In genomic region chr5:151155247-151155646, GRCm38 (mm10) we compare ENCODE assay signal across 17 mouse cellular contexts.
DNase-seq lines count a peak whose midpoint lies in the region; ATAC-seq and TF ChIP-seq lines count a peak whose summit lies in the region.
"Had no signal": no experiment of that assay in that cellular context is flagged by ENCODE, and none has a peak within 500 bp of the region (broad histone marks: within the 10 kb centered on the region; RNA-seq: fewer than 3 reads in every experiment).

No protein-coding gene starts in this region.

- no peak for DNase-seq in heart, embryonic 10.5 days (ENCODE audit: low spot score)
- no peak for DNase-seq in heart, postnatal 10 days
- DNase-seq in liver, embryonic 14.5 days (ENCODE audit: low read depth in 3 of 3, low spot score in 3 of 3): no peak
- no peak for DNase-seq in stomach, postnatal 0 days (ENCODE audit: low spot score)
- DNase-seq in right cerebral cortex, postnatal 4 days: no peak
- DNase-seq: cerebellum, adult 11 months; cerebellum, postnatal 14 days; gastrocnemius, postnatal 10 days; kidney, adult 8-10 months; thymus, postnatal 25 days had no signal

- intact Hi-C loops in heart, postnatal 10 days (cut with DNase I): no loop called here

- H3K36me3 ChIP-seq in heart, embryonic 10.5 days: no peaks in the 10 kb centered on the region
- H3K36me3 ChIP-seq in liver, embryonic 14.5 days (replicated peaks; ENCODE audit: control insufficient read depth, insufficient read depth, low read depth): no peaks in the 10 kb centered on the region
- no peaks in the 10 kb centered on the region for H3K36me3 ChIP-seq in liver, embryonic 12.5 days
- no peaks in the 10 kb centered on the region for H3K36me3 ChIP-seq in stomach, embryonic 15.5 days
- H3K36me3 ChIP-seq in stomach, postnatal 0 days (ENCODE audit: control insufficient read depth, insufficient read depth, low read length): no peaks in the 10 kb centered on the region
- H3K36me3 ChIP-seq: forebrain, embryonic 12.5 days; G1E; hindbrain, embryonic 13.5 days had no signal

- H3K27me3 ChIP-seq in heart, embryonic 10.5 days (ENCODE audit: insufficient read depth, poor library complexity, severe bottlenecking): no peaks in the 10 kb centered on the region
- H3K27me3 ChIP-seq in liver, embryonic 14.5 days (ENCODE audit: control insufficient read depth, insufficient read depth, low read length): no peaks in the 10 kb centered on the region
- H3K27me3 ChIP-seq in liver, embryonic 12.5 days (replicated peaks): no peaks in the 10 kb centered on the region
- H3K27me3 ChIP-seq in stomach, embryonic 15.5 days (replicated peaks): no peaks in the 10 kb centered on the region
- no peaks in the 10 kb centered on the region for H3K27me3 ChIP-seq in stomach, postnatal 0 days (ENCODE audit: control insufficient read depth, insufficient read depth, low read length)
- H3K27me3 ChIP-seq: forebrain, embryonic 12.5 days; hindbrain, embryonic 13.5 days had no signal

- H3K4me1 ChIP-seq in heart, embryonic 10.5 days: peaks cover 20% of the 10 kb centered on the region
- H3K4me1 ChIP-seq in liver, embryonic 14.5 days (replicated peaks; ENCODE audit: control insufficient read depth in 2 of 2, insufficient read depth in 2 of 2, low read length in 1 of 2): peaks cover 0 to 9% of the 10 kb centered on the region in 2 experiments; a peak in 2 of 4 replicates
- peaks cover 11% of the 10 kb centered on the region for H3K4me1 ChIP-seq in liver, embryonic 12.5 days
- H3K4me1 ChIP-seq in stomach, embryonic 15.5 days: peaks cover 9% of the 10 kb centered on the region; the same call in 1 of the 2 replicates
- 0 out of 2 replicates have a peak, but pooled peaks cover 5% of the 10 kb centered on the region for H3K4me1 ChIP-seq in stomach, postnatal 0 days (replicated peaks; ENCODE audit: control insufficient read depth, insufficient read depth)

- H3K4me2 ChIP-seq in liver, embryonic 14.5 days (ENCODE audit: low read depth): no peak overlapping the region
- no peak overlapping the region for H3K4me2 ChIP-seq in liver, embryonic 12.5 days
- H3K4me2 ChIP-seq in stomach, embryonic 15.5 days: no peak overlapping the region
- no peak overlapping the region for H3K4me2 ChIP-seq in stomach, postnatal 0 days (replicated peaks; ENCODE audit: low read depth)
- H3K4me2 ChIP-seq: forebrain, embryonic 12.5 days; hindbrain, embryonic 13.5 days had no signal

- H3K27ac ChIP-seq in heart, embryonic 10.5 days: peak overlapping the region; percentile 45; the same call in 1 of the 2 replicates
- H3K27ac ChIP-seq in liver, embryonic 14.5 days: no peak overlapping the region
- no peak overlapping the region for H3K27ac ChIP-seq in liver, embryonic 12.5 days
- no peak overlapping the region for H3K27ac ChIP-seq in stomach, embryonic 15.5 days
- no peak overlapping the region for H3K27ac ChIP-seq in stomach, postnatal 0 days (replicated peaks)
- H3K27ac ChIP-seq: forebrain, embryonic 12.5 days; hindbrain, embryonic 13.5 days had no signal

- TF ChIP-seq CTCF in liver, embryonic 14.5 days (IDR thresholded peaks at IDR 0.05; ENCODE audit: low read depth): no peak
- TF ChIP-seq CTCF in stomach, postnatal 0 days (IDR thresholded peaks at IDR 0.05; ENCODE audit: low read depth): no peak

- no peak overlapping the region for H3K9ac ChIP-seq in liver, embryonic 14.5 days (replicated peaks)
- H3K9ac ChIP-seq in liver, embryonic 12.5 days: no peak overlapping the region
- H3K9ac ChIP-seq in stomach, embryonic 15.5 days: no peak overlapping the region
- no peak overlapping the region for H3K9ac ChIP-seq in stomach, postnatal 0 days (ENCODE audit: low read length)
- H3K9ac ChIP-seq: forebrain, embryonic 12.5 days; hindbrain, embryonic 13.5 days had no signal

- no peaks in the 10 kb centered on the region for H3K9me3 ChIP-seq in heart, embryonic 10.5 days
- H3K9me3 ChIP-seq in liver, embryonic 14.5 days (ENCODE audit: control insufficient read depth, low read length): no peaks in the 10 kb centered on the region
- H3K9me3 ChIP-seq in liver, embryonic 12.5 days (replicated peaks): no peaks in the 10 kb centered on the region
- no peaks in the 10 kb centered on the region for H3K9me3 ChIP-seq in stomach, embryonic 15.5 days
- H3K9me3 ChIP-seq in stomach, postnatal 0 days (ENCODE audit: control insufficient read depth, low read length): no peaks in the 10 kb centered on the region
- H3K9me3 ChIP-seq: forebrain, embryonic 12.5 days; hindbrain, embryonic 13.5 days had no signal

- WGBS in heart, embryonic 10.5 days: 53% methylated on average over 1 of the region's 1 CpGs
- WGBS in liver, embryonic 14.5 days (ENCODE audit: insufficient replicate concordance): 60% methylated on average over 1 of the region's 1 CpGs
- WGBS in liver, embryonic 12.5 days (ENCODE audit: insufficient replicate concordance): 64% methylated on average over 1 of the region's 1 CpGs
- 65% methylated on average over 1 of the region's 1 CpGs for WGBS in stomach, embryonic 15.5 days
- 100% methylated on average over 1 of the region's 1 CpGs for WGBS in stomach, postnatal 0 days

- TF ChIP-seq EP300 in liver, embryonic 14.5 days (IDR thresholded peaks at IDR 0.05; ENCODE audit: low read depth): no peak
- no peak for TF ChIP-seq EP300 in stomach, postnatal 0 days (optimal IDR thresholded peaks at IDR 0.05)

- H3K4me3 ChIP-seq in heart, embryonic 10.5 days: no peak overlapping the region
- H3K4me3 ChIP-seq in liver, embryonic 14.5 days (ENCODE audit: insufficient read depth in 1 of 2, low read depth in 2 of 2, low read length in 2 of 2): no peak overlapping the region
- H3K4me3 ChIP-seq in liver, embryonic 12.5 days: no peak overlapping the region
- no peak overlapping the region for H3K4me3 ChIP-seq in stomach, embryonic 15.5 days (replicated peaks)
- no peak overlapping the region for H3K4me3 ChIP-seq in stomach, postnatal 0 days (ENCODE audit: low read depth, low read length)
- H3K4me3 ChIP-seq: forebrain, embryonic 12.5 days; hindbrain, embryonic 13.5 days had no signal

- ATAC-seq in liver, embryonic 14.5 days (ENCODE audit: insufficient read depth): 0 out of 2 replicates have a peak, but pooled peaks have one; percentile 4
- ATAC-seq in liver, embryonic 12.5 days: no peak
- 0 out of 2 replicates have a peak, but pooled peaks have one; percentile 18 for ATAC-seq in stomach, embryonic 15.5 days (ENCODE audit: insufficient read depth, low FRiP score, low read depth)
- ATAC-seq in stomach, postnatal 0 days (ENCODE audit: low FRiP score, low TSS enrichment): no peak
- ATAC-seq: activated CD4-positive, CD25-positive, alpha-beta regulatory T cell, adult 4 months; midbrain, embryonic 16.5 days had no signal

Comparison
In these comparisons a context has a peak if more than half of its experiments do, and no peak if none do; other contexts are left out.
1. ATAC-seq: peak in liver, embryonic 14.5 days (single experiment) and stomach, embryonic 15.5 days (single experiment); none in liver, embryonic 12.5 days (single experiment) and stomach, postnatal 0 days (single experiment).